Mouse (Mus musculus) hindbrain, postnatal 0 days (tissue): ENCODE measurements at regions not wholly inside any gene's neighbourhood (a gene's known extent, or its start where the extent isn't known, plus 50 kb on each side); places are given as distances from the start of the nearest gene placed in this dataset.

Experiments used
- ATAC-seq: fragments of 200-750 bp; cut with Nextera tagmentation; 2 replicates; pipeline ENCODE4 v1.8.0; 2017; ENCODE audit warnings: mild to moderate bottlenecking, moderate TSS enrichment, moderate library complexity
- DNase-seq: peaks from one replicate; pipeline ENCODE4 v3.0.0-alpha.2; 2015; ENCODE audit warnings: low spot score
- H3K27ac ChIP-seq: fragments of 300-500 bp; sonication (generic); 2 replicates; pipeline ENCODE4 v1.5.1; 2014; ENCODE audit warnings: mild to moderate bottlenecking
- H3K27me3 ChIP-seq: fragments of 300-500 bp; sonication (generic); 2 replicates; pipeline ENCODE4 v1.6.1; 2014; ENCODE audit warnings: low read length, mixed read lengths; ENCODE audit not compliant: insufficient read depth
- H3K36me3 ChIP-seq: fragments of 300-500 bp; sonication (generic); 2 replicates; pipeline ENCODE4 v1.6.1; 2014; ENCODE audit warnings: low read length, mixed read lengths; ENCODE audit not compliant: insufficient read depth
- H3K4me1 ChIP-seq: fragments of 300-500 bp; sonication (generic); 2 replicates; pipeline ENCODE4 v1.6.1; 2014; ENCODE audit warnings: antibody characterized with exemption, low read length, mixed read lengths; ENCODE audit not compliant: insufficient read depth
- H3K4me2 ChIP-seq: fragments of 300-500 bp; sonication (generic); 2 replicates; pipeline ENCODE4 v1.6.1; 2014; ENCODE audit warnings: low read depth, mild to moderate bottlenecking, low read length, moderate library complexity, mixed read lengths
- H3K4me3 ChIP-seq: fragments of 300-500 bp; sonication (generic); 2 replicates; pipeline ENCODE4 v1.5.1; 2014; ENCODE audit warnings: low read length
- H3K9ac ChIP-seq: fragments of 300-500 bp; sonication (generic); replicated peaks from 2 replicates; pipeline ENCODE4 v1.6.1; 2014; ENCODE audit warnings: mild to moderate bottlenecking, low read length, moderate library complexity, mixed read lengths
- H3K9me3 ChIP-seq: fragments of 300-500 bp; sonication (generic); 2 replicates; pipeline ENCODE4 v1.6.1; 2016; ENCODE audit warnings: low read length, mixed read lengths
- CTCF ChIP-seq: IDR thresholded peaks from 2 replicates; pipeline ENCODE4 v1.5.1; 2016; ENCODE audit warnings: antibody characterized with exemption, control low read depth, low read depth
- WGBS: fragments of 180-500 bp; shearing (Covaris S2); extraction: QIAGEN DNeasy Blood & Tissue Kit; methylation state at CpG from one replicate; pipeline ENCODE4 v1.1.7; 2014; 5-methylcytosine and 5-hydroxymethylcytosine counted together

GRCm38 (mm10) chr7:58919863-58920262, 263.9 kb downstream of the Atp10a start:
- no peak overlapping the region for H3K4me3 ChIP-seq
- no peaks in the 10 kb centered on the region for H3K27me3 ChIP-seq
- no peaks in the 10 kb centered on the region for H3K4me1 ChIP-seq
- no peak for TF ChIP-seq CTCF
- no peak overlapping the region for H3K27ac ChIP-seq
- H3K36me3 ChIP-seq = no peaks in the 10 kb centered on the region
- DNase-seq (no peak), ATAC-seq (no peak)
- WGBS = 89% methylated on average over 1 of the region's 1 CpGs
- no peak overlapping the region for H3K9ac ChIP-seq
- H3K4me2 ChIP-seq = no peak overlapping the region
- no peaks in the 10 kb centered on the region for H3K9me3 ChIP-seq

DNA sequence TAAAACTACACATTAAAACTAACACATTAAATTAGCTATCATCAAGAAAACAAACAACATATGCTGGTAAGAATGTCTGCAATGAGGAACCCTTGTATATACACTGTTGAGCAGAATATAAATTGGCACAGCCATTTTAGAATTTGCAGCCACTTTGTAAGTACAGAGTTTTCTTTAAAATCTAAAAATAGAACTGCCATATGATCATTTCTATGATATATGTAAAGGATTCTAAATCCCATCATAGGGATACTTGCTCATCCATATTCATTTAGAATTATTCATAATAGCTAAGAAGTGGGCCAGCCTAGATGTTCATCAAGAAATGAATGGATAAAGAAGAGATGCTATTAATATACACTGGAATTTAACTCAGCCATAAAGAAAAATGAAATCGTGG, 264.3 kb downstream of the Atp10a start:
- Histone ChIP-seq H3K9me3 (no peaks in the 10 kb centered on the region), H3K4me3 (no peak overlapping the region), H3K36me3 (no peaks in the 10 kb centered on the region), H3K4me1 (no peaks in the 10 kb centered on the region), H3K27ac (no peak overlapping the region), H3K27me3 (no peaks in the 10 kb centered on the region), H3K4me2 (no peak overlapping the region), H3K9ac (no peak overlapping the region)
- ATAC-seq (no peak), DNase-seq (no peak)
- 83% methylated on average over 1 of the region's 1 CpGs for WGBS
- no peak for TF ChIP-seq CTCF

GRCm38 (mm10) chr7:58924975-58925374, 269.0 kb downstream of the Atp10a start:
- no peak for TF ChIP-seq CTCF
- H3K9me3 ChIP-seq = no peaks in the 10 kb centered on the region
- H3K36me3 ChIP-seq = no peaks in the 10 kb centered on the region
- no peak for DNase-seq
- no peak overlapping the region for H3K9ac ChIP-seq
- no peaks in the 10 kb centered on the region for H3K27me3 ChIP-seq
- H3K4me2 ChIP-seq = no peak overlapping the region
- H3K4me1 ChIP-seq = no peaks in the 10 kb centered on the region
- no peak overlapping the region for H3K4me3 ChIP-seq
- H3K27ac ChIP-seq = no peak overlapping the region
- 95% methylated on average over 1 of the region's 1 CpGs for WGBS
- no peak for ATAC-seq

DNA sequence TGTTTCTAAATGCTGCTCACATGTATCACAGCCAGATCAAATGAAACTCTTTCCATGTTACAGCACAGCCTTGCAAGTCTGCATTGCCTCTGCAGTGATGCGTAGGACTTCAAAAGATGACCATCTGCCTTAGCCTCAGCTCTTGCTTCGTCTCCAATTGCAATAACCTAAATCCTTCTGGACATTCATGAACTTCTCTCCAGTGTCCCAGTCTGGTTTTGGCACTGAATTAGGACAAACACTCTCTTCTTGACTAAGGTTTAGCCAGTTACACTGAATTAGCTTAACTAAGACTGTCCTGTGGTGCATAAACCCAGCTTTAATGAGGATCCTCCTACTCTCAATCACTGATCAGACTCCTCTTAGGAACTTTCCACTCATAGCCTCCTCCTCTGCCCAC, 269.4 kb downstream of the Atp10a start:
- H3K27me3 ChIP-seq = no peaks in the 10 kb centered on the region
- no peaks in the 10 kb centered on the region for H3K9me3 ChIP-seq
- no peak for DNase-seq
- no peak for TF ChIP-seq CTCF
- H3K4me1 ChIP-seq = no peaks in the 10 kb centered on the region
- no peak for ATAC-seq
- H3K27ac ChIP-seq = no peak overlapping the region
- no peak overlapping the region for H3K4me3 ChIP-seq
- 86% methylated on average over 2 of the region's 2 CpGs for WGBS
- no peak overlapping the region for H3K4me2 ChIP-seq
- H3K36me3 ChIP-seq = no peaks in the 10 kb centered on the region
- no peak overlapping the region for H3K9ac ChIP-seq

DNA sequence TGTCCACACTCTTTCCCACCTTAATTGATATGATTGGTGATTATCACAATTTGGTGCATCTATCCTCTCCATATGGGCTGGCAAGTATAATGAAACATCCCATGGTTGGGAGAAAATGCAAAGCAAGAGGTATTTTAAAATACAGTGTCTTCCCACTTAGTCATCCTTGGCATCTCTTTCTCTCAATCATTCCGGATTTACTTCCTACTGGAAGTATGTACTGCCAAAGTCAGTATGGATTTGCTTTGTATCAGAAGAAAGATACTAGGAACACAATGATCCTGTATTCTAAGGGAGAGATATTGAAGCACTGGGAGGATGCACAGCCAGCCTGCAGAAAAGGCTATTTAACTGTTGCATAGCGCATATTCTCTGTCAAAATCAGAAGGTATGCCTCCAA, 271.1 kb upstream of the Ube3a start:
- no peak for DNase-seq
- Histone ChIP-seq H3K27me3 (no peaks in the 10 kb centered on the region), H3K9ac (no peak overlapping the region), H3K4me2 (no peak overlapping the region), H3K9me3 (no peaks in the 10 kb centered on the region), H3K4me3 (no peak overlapping the region), H3K27ac (no peak overlapping the region), H3K4me1 (no peaks in the 10 kb centered on the region), H3K36me3 (no peaks in the 10 kb centered on the region)
- ATAC-seq = no peak
- whole genome bisulfite sequencing = 86% methylated on average over 2 of the region's 2 CpGs
- no peak for TF ChIP-seq CTCF

DNA sequence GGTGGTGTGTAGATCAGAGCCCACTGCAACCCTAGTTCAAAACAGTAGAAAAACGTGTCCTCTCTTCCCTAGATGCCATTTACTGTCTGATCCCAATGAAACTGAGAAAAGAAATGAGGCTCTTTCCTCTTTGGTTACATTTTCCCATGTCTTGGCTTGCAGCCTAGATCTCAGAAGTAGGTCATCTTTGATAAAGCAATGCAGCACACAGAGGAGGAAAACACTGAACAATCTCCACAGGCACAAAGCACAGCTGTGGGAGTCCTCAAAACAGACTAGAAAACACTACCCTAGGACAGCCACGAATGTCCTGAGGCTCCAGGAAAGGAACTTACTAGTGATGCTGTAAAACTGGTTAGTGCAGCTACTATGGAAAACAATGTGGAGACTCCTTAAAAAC, 221.4 kb upstream of the Ube3a start:
- no peak for TF ChIP-seq CTCF
- Histone ChIP-seq H3K4me1 (no peaks in the 10 kb centered on the region), H3K27me3 (no peaks in the 10 kb centered on the region), H3K9ac (no peak overlapping the region), H3K4me3 (no peak overlapping the region), H3K36me3 (no peaks in the 10 kb centered on the region), H3K27ac (no peak overlapping the region), H3K4me2 (no peak overlapping the region), H3K9me3 (no peaks in the 10 kb centered on the region)
- WGBS = 51% methylated on average over 2 of the region's 2 CpGs
- DNase-seq (peak; percentile 7), ATAC-seq (no peak)

DNA sequence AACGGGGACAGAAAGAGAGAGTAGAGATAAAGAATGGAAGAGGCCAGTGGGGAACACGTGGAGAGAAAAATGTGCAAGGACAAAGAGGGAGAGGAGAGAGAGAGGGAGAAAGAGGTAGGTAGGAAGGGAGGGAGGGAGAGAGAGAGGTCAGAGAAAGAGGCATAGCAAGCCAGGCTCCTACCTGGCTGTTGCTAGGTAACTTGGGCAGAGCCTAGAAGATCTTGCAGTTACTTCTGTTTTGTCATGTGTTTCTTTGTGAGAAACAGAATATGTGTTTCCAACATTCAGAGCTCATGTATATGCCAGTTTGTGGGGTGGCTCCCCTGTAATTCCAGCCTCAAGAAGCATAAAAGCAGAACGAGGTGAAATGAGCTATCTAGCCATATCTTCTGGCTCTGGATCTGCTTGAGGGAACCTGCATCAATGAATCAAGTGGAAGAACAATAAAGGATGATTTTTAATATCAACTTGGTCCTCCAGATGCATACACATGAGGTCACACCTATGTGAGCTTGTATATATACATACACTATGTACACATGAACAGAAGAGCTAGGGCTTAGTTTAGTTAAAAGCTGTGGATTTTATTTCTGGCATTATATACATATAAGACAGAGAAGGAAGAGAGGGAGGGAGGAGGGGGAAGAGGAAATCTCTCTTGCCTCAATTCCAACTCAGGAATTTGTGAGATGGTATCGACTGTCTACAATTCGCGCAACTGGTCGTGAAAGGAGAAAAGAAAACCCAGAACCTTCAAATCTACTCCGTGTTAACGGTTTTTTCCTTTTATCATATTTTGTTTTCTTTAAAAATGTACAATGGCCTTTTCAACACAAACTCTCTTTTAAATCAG, 214.9 kb upstream of the Ube3a start:
- no peak overlapping the region for H3K27ac ChIP-seq
- H3K4me2 ChIP-seq = no peak overlapping the region
- no peak overlapping the region for H3K9ac ChIP-seq
- H3K4me1 ChIP-seq = no peaks in the 10 kb centered on the region
- DNase-seq (no peak), ATAC-seq (no peak)
- no peaks in the 10 kb centered on the region for H3K27me3 ChIP-seq
- TF ChIP-seq CTCF = no peak
- H3K4me3 ChIP-seq = no peak overlapping the region
- 81% methylated on average over 9 of the region's 9 CpGs for WGBS
- H3K9me3 ChIP-seq = no peaks in the 10 kb centered on the region
- no peaks in the 10 kb centered on the region for H3K36me3 ChIP-seq
